Mouse (Mus musculus) liver, embryonic 12.5 days (tissue): ENCODE measurements around the gene Glce. TPM values are rescaled to one million over a fixed set of nuclear protein-coding genes. Genes with fewer than 3 reads are reported as not detected.

ENCODE experiments used
- ATAC-seq: fragments of 200-750 bp; cut with Nextera tagmentation; 2 replicates; pipeline ENCODE4 v1.8.0; 2017; ENCODE audit warnings: moderate number of reproducible peaks, mild to moderate bottlenecking, moderate library complexity
- H3K27ac ChIP-seq: fragments of 300-500 bp; sonication (generic); 2 replicates; pipeline ENCODE4 v1.5.1; 2016; ENCODE audit warnings: mild to moderate bottlenecking
- H3K27me3 ChIP-seq: fragments of 300-500 bp; sonication (generic); replicated peaks from 2 replicates; pipeline ENCODE4 v1.6.1; 2016; ENCODE audit warnings: mild to moderate bottlenecking, moderate library complexity
- H3K36me3 ChIP-seq: fragments of 300-500 bp; sonication (generic); 2 replicates; pipeline ENCODE4 v1.6.1; 2016; ENCODE audit warnings: mild to moderate bottlenecking, moderate library complexity
- H3K4me1 ChIP-seq: fragments of 300-500 bp; sonication (generic); 2 replicates; pipeline ENCODE4 v1.6.1; 2016
- H3K4me2 ChIP-seq: fragments of 300-500 bp; sonication (generic); 2 replicates; pipeline ENCODE4 v1.6.1; 2016; ENCODE audit warnings: mild to moderate bottlenecking, moderate library complexity
- H3K4me3 ChIP-seq: fragments of 300-500 bp; sonication (generic); 2 replicates; pipeline ENCODE4 v1.5.1; 2016; ENCODE audit warnings: mild to moderate bottlenecking, moderate library complexity
- H3K9ac ChIP-seq: fragments of 300-500 bp; sonication (generic); 2 replicates; pipeline ENCODE4 v1.6.1; 2016; ENCODE audit warnings: mild to moderate bottlenecking, moderate library complexity
- H3K9me3 ChIP-seq: fragments of 300-500 bp; sonication (generic); replicated peaks from 2 replicates; pipeline ENCODE4 v1.6.1; 2016; ENCODE audit warnings: mild to moderate bottlenecking, moderate library complexity
- WGBS: fragments of 180-500 bp; shearing (Covaris S2); methylation state at CpG from one replicate; pipeline ENCODE4 v1.1.7; 2016; ENCODE audit not compliant: insufficient replicate concordance; 5-methylcytosine and 5-hydroxymethylcytosine counted together
- polyA plus RNA-seq: library from polyadenylated mRNA; unstranded; fragments of >200 nt; fragmentation: Nextera tagmentation; extraction: Ambion mirVana; gene quantifications from 2 replicates; pipeline ENCODE4 v1.2.1, GENCODE M21; 2016

The Glce gene
- polyA plus RNA-seq, 1 experiment from 2014 or later, result 7.8 TPM

GRCm38 (mm10) chr9:62152506-62152905 lies 30.1 kb upstream of the Glce start:
- Histone ChIP-seq H3K27ac (no peak overlapping the region), H3K36me3 (no peaks in the 10 kb centered on the region), H3K9ac (no peak overlapping the region), H3K4me2 (no peak overlapping the region), H3K4me1 (no peaks in the 10 kb centered on the region), H3K9me3 (no peaks in the 10 kb centered on the region), H3K4me3 (no peak overlapping the region), H3K27me3 (no peaks in the 10 kb centered on the region)
- no peak for ATAC-seq
- WGBS, result 63% methylated on average over 2 of the region's 2 CpGs

GRCm38 (mm10) chr9:62145198-62145597 lies 22.7 kb upstream of the Glce start:
- WGBS, result 58% methylated on average over 2 of the region's 2 CpGs

GRCm38 (mm10) chr9:62143428-62143827 lies 21.0 kb upstream of the Glce start:
- no peaks in the 10 kb centered on the region for H3K4me1 ChIP-seq
- no peak overlapping the region for H3K4me2 ChIP-seq
- no peak overlapping the region for H3K27ac ChIP-seq
- ATAC-seq, result no peak
- no peaks in the 10 kb centered on the region; the same call in 1 of the 2 replicates for H3K27me3 ChIP-seq
- H3K9ac ChIP-seq, result no peak overlapping the region
- no peak overlapping the region for H3K4me3 ChIP-seq
- 60% methylated on average over 7 of the region's 7 CpGs for WGBS
- H3K9me3 ChIP-seq, result no peaks in the 10 kb centered on the region
- no peaks in the 10 kb centered on the region for H3K36me3 ChIP-seq

More at GRCm38 (mm10) chr9:62145198-62145597, 22.7 kb upstream of the Glce start:
- no peak for ATAC-seq
- H3K27ac ChIP-seq, result no peak overlapping the region
- H3K36me3 ChIP-seq, result no peaks in the 10 kb centered on the region
- H3K4me3 ChIP-seq, result no peak overlapping the region
- no peaks in the 10 kb centered on the region for H3K27me3 ChIP-seq
- H3K9me3 ChIP-seq, result no peaks in the 10 kb centered on the region
- no peaks in the 10 kb centered on the region for H3K4me1 ChIP-seq
- H3K4me2 ChIP-seq, result no peak overlapping the region
- no peak overlapping the region for H3K9ac ChIP-seq

- ATAC-seq, result no peak
- no peak overlapping the region for H3K9ac ChIP-seq
- H3K4me3 ChIP-seq, result no peak overlapping the region
- H3K27me3 ChIP-seq, result peaks cover 5% of the 10 kb centered on the region
- no peaks in the 10 kb centered on the region for H3K36me3 ChIP-seq
- no peak overlapping the region for H3K27ac ChIP-seq
- 73% methylated on average over 7 of the region's 7 CpGs for WGBS
- no peaks in the 10 kb centered on the region for H3K9me3 ChIP-seq
- H3K4me2 ChIP-seq, result no peak overlapping the region
- H3K4me1 ChIP-seq, result no peaks in the 10 kb centered on the region
These were observed 16.6 kb upstream of the Glce start for GRCm38 (mm10) chr9:62139027-62139426.

GRCm38 (mm10) chr9:62137259-62137658 lies 14.8 kb upstream of the Glce start:
- ATAC-seq, result no peak
- Histone ChIP-seq H3K4me1 (no peaks in the 10 kb centered on the region), H3K27me3 (peaks cover 5% of the 10 kb centered on the region), H3K36me3 (no peaks in the 10 kb centered on the region), H3K27ac (no peak overlapping the region), H3K4me3 (no peak overlapping the region), H3K9me3 (no peaks in the 10 kb centered on the region), H3K9ac (no peak overlapping the region), H3K4me2 (no peak overlapping the region)
- WGBS, result 47% methylated on average over 8 of the region's 8 CpGs

- ATAC-seq, result no peak
- H3K4me2 ChIP-seq, result no peak overlapping the region
- H3K9ac ChIP-seq, result no peak overlapping the region
- WGBS, result 47% methylated on average over 4 of the region's 4 CpGs
- H3K4me3 ChIP-seq, result no peak overlapping the region
- H3K27me3 ChIP-seq, result no peaks in the 10 kb centered on the region; the same call in 1 of the 2 replicates
- no peaks in the 10 kb centered on the region for H3K9me3 ChIP-seq
- no peaks in the 10 kb centered on the region for H3K36me3 ChIP-seq
- no peak overlapping the region for H3K27ac ChIP-seq
- H3K4me1 ChIP-seq, result no peaks in the 10 kb centered on the region
These were observed 9.7 kb upstream of the Glce start for GRCm38 (mm10) chr9:62132005-62132782.

- no peak overlapping the region for H3K4me3 ChIP-seq
- H3K4me2 ChIP-seq, result no peak overlapping the region
- H3K9me3 ChIP-seq, result no peaks in the 10 kb centered on the region
- WGBS, result 68% methylated on average over 5 of the region's 5 CpGs
- H3K27ac ChIP-seq, result no peak overlapping the region
- H3K4me1 ChIP-seq, result no peaks in the 10 kb centered on the region
- H3K27me3 ChIP-seq, result peaks cover 10% of the 10 kb centered on the region; the same call in 1 of the 2 replicates
- ATAC-seq, result no peak
- no peaks in the 10 kb centered on the region for H3K36me3 ChIP-seq
- no peak overlapping the region for H3K9ac ChIP-seq
These were observed 8.3 kb upstream of the Glce start for GRCm38 (mm10) chr9:62130746-62131145.

GRCm38 (mm10) chr9:62128056-62128455 lies 5.6 kb upstream of the Glce start:
- no peak for ATAC-seq

GRCm38 (mm10) chr9:62125986-62126575 lies 3.6 kb upstream of the Glce start:
- Histone ChIP-seq H3K4me3 (no peak overlapping the region), H3K4me2 (no peak overlapping the region), H3K27ac (no peak overlapping the region), H3K9ac (no peak overlapping the region), H3K9me3 (no peaks in the 10 kb centered on the region), H3K4me1 (peaks cover 22% of the 10 kb centered on the region), H3K27me3 (peaks cover 10% of the 10 kb centered on the region; the same call in 1 of the 2 replicates), H3K36me3 (no peaks in the 10 kb centered on the region)
- ATAC-seq, result no peak
- WGBS, result 65% methylated on average over 5 of the region's 5 CpGs

More at GRCm38 (mm10) chr9:62128056-62128455, 5.6 kb upstream of the Glce start:
- no peak overlapping the region for H3K4me3 ChIP-seq
- no peak overlapping the region for H3K9ac ChIP-seq
- WGBS, result 76% methylated on average over 2 of the region's 2 CpGs
- peaks cover 12% of the 10 kb centered on the region for H3K4me1 ChIP-seq
- H3K27me3 ChIP-seq, result peaks cover 10% of the 10 kb centered on the region; the same call in 1 of the 2 replicates
- no peaks in the 10 kb centered on the region for H3K36me3 ChIP-seq
- H3K9me3 ChIP-seq, result no peaks in the 10 kb centered on the region
- H3K27ac ChIP-seq, result no peak overlapping the region
- H3K4me2 ChIP-seq, result no peak overlapping the region

- ATAC-seq, result no peak
- peaks cover 10% of the 10 kb centered on the region; the same call in 1 of the 2 replicates for H3K27me3 ChIP-seq
- H3K4me3 ChIP-seq, result no peak overlapping the region
- no peaks in the 10 kb centered on the region for H3K36me3 ChIP-seq
- peaks cover 24% of the 10 kb centered on the region for H3K4me1 ChIP-seq
- no peak overlapping the region; the same call in 1 of the 2 replicates for H3K4me2 ChIP-seq
- no peak overlapping the region for H3K9ac ChIP-seq
- H3K27ac ChIP-seq, result no peak overlapping the region
- 63% methylated on average over 1 of the region's 1 CpGs for WGBS
- H3K9me3 ChIP-seq, result no peaks in the 10 kb centered on the region
These were observed 1.8 kb upstream of the Glce start for GRCm38 (mm10) chr9:62124266-62124665.

- no peaks in the 10 kb centered on the region for H3K9me3 ChIP-seq
- peak overlapping the region; percentile 66 for H3K9ac ChIP-seq
- 51% methylated on average over 3 of the region's 3 CpGs for WGBS
- H3K4me3 ChIP-seq, result peak overlapping the region; percentile 67
- H3K4me2 ChIP-seq, result peak overlapping the region; percentile 100
- no peak for ATAC-seq
- peak overlapping the region; percentile 79 for H3K27ac ChIP-seq
- H3K27me3 ChIP-seq, result peaks cover 10% of the 10 kb centered on the region; the same call in 1 of the 2 replicates
- H3K36me3 ChIP-seq, result no peaks in the 10 kb centered on the region
- H3K4me1 ChIP-seq, result peaks cover 24% of the 10 kb centered on the region
These were observed 1.0 kb upstream of the Glce start for GRCm38 (mm10) chr9:62123496-62123895.
